Mouse (Mus musculus): Measurements from ENCODE around the gene Ms4a8a.
A peak's percentile ranks its signal among the peaks of the same experiment; 100 is the strongest.

GRCm38 (mm10) chr19:11065202-11065875 is 15.6 kb downstream of the Ms4a8a start:
- TF ChIP-seq CTCF (IDR thresholded peaks at IDR 0.05) (no peak), EP300 (IDR thresholded peaks at IDR 0.05) (0 out of 2 replicates have a peak, but pooled peaks have one; percentile 17)

All from lung, postnatal 0 days (tissue).